Mouse (Mus musculus) embryonic facial prominence, embryonic 13.5 days (tissue): ENCODE data around the gene Lsm10. TPM values are rescaled to one million over a fixed set of nuclear protein-coding genes. Genes with fewer than 3 reads are reported as not detected.

Source experiments
- ATAC-seq: fragments of 200-750 bp; cut with Nextera tagmentation; 2 replicates; pipeline ENCODE4 v1.8.0; 2017; ENCODE audit warnings: low read depth; ENCODE audit not compliant: insufficient number of reproducible peaks, insufficient read depth, low FRiP score, low TSS enrichment
- H3K27ac ChIP-seq: fragments of 300-500 bp; sonication (generic); 2 replicates; pipeline ENCODE4 v1.5.1; 2015; ENCODE audit warnings: moderate library complexity, mild to moderate bottlenecking, inconsistent platforms
- H3K27me3 ChIP-seq: fragments of 300-500 bp; sonication (generic); 2 replicates; pipeline ENCODE4 v1.6.1; 2015; ENCODE audit warnings: mild to moderate bottlenecking, inconsistent platforms
- H3K36me3 ChIP-seq: fragments of 300-500 bp; sonication (generic); 2 replicates; pipeline ENCODE4 v1.6.1; 2015; ENCODE audit warnings: mild to moderate bottlenecking, inconsistent platforms
- H3K4me1 ChIP-seq: fragments of 300-500 bp; sonication (generic); 2 replicates; pipeline ENCODE4 v1.6.1; 2015; ENCODE audit warnings: inconsistent platforms
- H3K4me2 ChIP-seq: fragments of 300-500 bp; sonication (generic); 2 replicates; pipeline ENCODE4 v1.6.1; 2015; ENCODE audit warnings: moderate library complexity, mild to moderate bottlenecking, inconsistent platforms
- H3K4me3 ChIP-seq: fragments of 300-500 bp; sonication (generic); 2 replicates; pipeline ENCODE4 v1.5.1; 2015; ENCODE audit warnings: mild to moderate bottlenecking, inconsistent platforms
- H3K9ac ChIP-seq: fragments of 300-500 bp; sonication (generic); 2 replicates; pipeline ENCODE4 v1.6.1; 2015; ENCODE audit warnings: mild to moderate bottlenecking, inconsistent platforms
- H3K9me3 ChIP-seq: fragments of 300-500 bp; sonication (generic); 2 replicates; pipeline ENCODE4 v1.6.1; 2016; ENCODE audit warnings: inconsistent platforms
- WGBS: fragments of 180-500 bp; shearing (Covaris S2); methylation state at CpG from one replicate; pipeline ENCODE4 v1.1.7; 2015; ENCODE audit warnings: mixed read lengths; 5-methylcytosine and 5-hydroxymethylcytosine counted together
- polyA plus RNA-seq: library from polyadenylated mRNA; unstranded; fragments of >200 nt; fragmentation: Nextera tagmentation; extraction: Ambion mirVana; gene quantifications from 2 replicates; pipeline ENCODE4 v1.2.1, GENCODE M21; 2015

The Lsm10 gene
- polyA plus RNA-seq, 1 experiment from 2014 or later = 50.3 TPM

GRCm38 (mm10) chr4:126099365-126099764, 2.9 kb downstream of the Lsm10 start:
- 85% methylated on average over 3 of the region's 3 CpGs for WGBS

GRCm38 (mm10) chr4:126100764-126101163, 4.3 kb downstream of the Lsm10 start:
- Histone ChIP-seq H3K27me3 (no peaks in the 10 kb centered on the region), H3K9ac (no peak overlapping the region), H3K4me1 (peaks cover 28% of the 10 kb centered on the region), H3K4me2 (no peak overlapping the region), H3K27ac (no peak overlapping the region), H3K9me3 (no peaks in the 10 kb centered on the region), H3K36me3 (0 out of 2 replicates have a peak, but pooled peaks cover 14% of the 10 kb centered on the region), H3K4me3 (no peak overlapping the region)
- 79% methylated on average over 3 of the region's 3 CpGs for WGBS
- ATAC-seq = no peak

More at GRCm38 (mm10) chr4:126099365-126099764, 2.9 kb downstream of the Lsm10 start:
- no peak overlapping the region for H3K27ac ChIP-seq
- H3K4me2 ChIP-seq = no peak overlapping the region
- H3K9me3 ChIP-seq = no peaks in the 10 kb centered on the region
- ATAC-seq = no peak
- H3K27me3 ChIP-seq = no peaks in the 10 kb centered on the region
- peaks cover 14% of the 10 kb centered on the region for H3K4me1 ChIP-seq
- H3K9ac ChIP-seq = no peak overlapping the region
- 0 out of 2 replicates have a peak, but pooled peaks cover 14% of the 10 kb centered on the region for H3K36me3 ChIP-seq
- no peak overlapping the region for H3K4me3 ChIP-seq

GRCm38 (mm10) chr4:126102061-126102841, 5.8 kb downstream of the Lsm10 start:
- Histone ChIP-seq H3K27ac (peak overlapping the region; percentile 86), H3K27me3 (no peaks in the 10 kb centered on the region), H3K36me3 (0 out of 2 replicates have a peak, but pooled peaks cover 14% of the 10 kb centered on the region), H3K4me1 (peaks cover 29% of the 10 kb centered on the region), H3K9ac (no peak overlapping the region), H3K9me3 (no peaks in the 10 kb centered on the region), H3K4me2 (peak overlapping the region; percentile 96), H3K4me3 (no peak overlapping the region; the same call in 1 of the 2 replicates)
- no peak for ATAC-seq
- WGBS = 57% methylated on average over 7 of the region's 7 CpGs

- WGBS = 2% methylated on average over 15 of the region's 15 CpGs
- H3K4me3 ChIP-seq = peak overlapping the region; percentile 87
- no peak for ATAC-seq
Observed at GRCm38 (mm10) chr4:126103057-126103581, 6.7 kb downstream of the Lsm10 start.

GRCm38 (mm10) chr4:126103590-126104068, 7.2 kb downstream of the Lsm10 start, which contains the start of gene Stk40:
Gene Stk40, plus strand, starts transcription at chr4:126103957.
- Histone ChIP-seq H3K4me2 (peak within 1 kb of the TSS; percentile 96), H3K4me1 (peaks cover 32% of the 10 kb centered on the region), H3K27ac (peak within 1 kb of the TSS; percentile 86), H3K36me3 (0 out of 2 replicates have a peak, but pooled peaks cover 5% of the 10 kb centered on the region), H3K4me3 (peak within 1 kb of the TSS; percentile 87), H3K9me3 (no peaks in the 10 kb centered on the region), H3K27me3 (no peaks in the 10 kb centered on the region), H3K9ac (peak within 1 kb of the TSS; percentile 87)
- WGBS = 1% methylated on average over 34 of the region's 34 CpGs
- peak; percentile 93 for ATAC-seq

More at GRCm38 (mm10) chr4:126103057-126103581, 6.7 kb downstream of the Lsm10 start:
- no peaks in the 10 kb centered on the region for H3K9me3 ChIP-seq
- peak overlapping the region; percentile 86 for H3K27ac ChIP-seq
- 0 out of 2 replicates have a peak, but pooled peaks cover 10% of the 10 kb centered on the region for H3K36me3 ChIP-seq
- H3K4me1 ChIP-seq = peaks cover 32% of the 10 kb centered on the region
- H3K4me2 ChIP-seq = peak overlapping the region; percentile 96
- H3K27me3 ChIP-seq = no peaks in the 10 kb centered on the region
- peak overlapping the region; percentile 64 for H3K9ac ChIP-seq

- peaks cover 32% of the 10 kb centered on the region for H3K4me1 ChIP-seq
- H3K4me2 ChIP-seq = peak overlapping the region; percentile 96
- peak overlapping the region; percentile 68; the same call in 1 of the 2 replicates for H3K27ac ChIP-seq
- H3K27me3 ChIP-seq = no peaks in the 10 kb centered on the region
- WGBS = 3% methylated on average over 34 of the region's 34 CpGs
- no peaks in the 10 kb centered on the region for H3K36me3 ChIP-seq
- H3K9ac ChIP-seq = peak overlapping the region; percentile 87
- no peaks in the 10 kb centered on the region for H3K9me3 ChIP-seq
- 0 out of 2 replicates have a peak, but pooled peaks have one; percentile 5 for ATAC-seq
- H3K4me3 ChIP-seq = peak overlapping the region; percentile 87
Observed at GRCm38 (mm10) chr4:126104261-126105075, 8.0 kb downstream of the Lsm10 start.

- no peak for ATAC-seq
- Histone ChIP-seq H3K9me3 (no peaks in the 10 kb centered on the region), H3K9ac (peak overlapping the region; percentile 87; the same call in 1 of the 2 replicates), H3K27me3 (no peaks in the 10 kb centered on the region), H3K36me3 (no peaks in the 10 kb centered on the region), H3K27ac (no peak overlapping the region), H3K4me1 (peaks cover 40% of the 10 kb centered on the region), H3K4me3 (peak overlapping the region; percentile 87), H3K4me2 (peak overlapping the region; percentile 96)
- 55% methylated on average over 7 of the region's 7 CpGs for WGBS
Observed at GRCm38 (mm10) chr4:126105131-126105783, 8.8 kb downstream of the Lsm10 start.

- Histone ChIP-seq H3K27me3 (no peaks in the 10 kb centered on the region), H3K4me2 (no peak overlapping the region), H3K9me3 (no peaks in the 10 kb centered on the region), H3K9ac (peak overlapping the region; percentile 32; the same call in 1 of the 2 replicates), H3K27ac (no peak overlapping the region), H3K36me3 (no peaks in the 10 kb centered on the region), H3K4me1 (peaks cover 42% of the 10 kb centered on the region), H3K4me3 (no peak overlapping the region)
- no peak for ATAC-seq
- WGBS = 43% methylated on average over 8 of the region's 8 CpGs
Observed at GRCm38 (mm10) chr4:126108061-126108740, 11.8 kb downstream of the Lsm10 start.

- H3K36me3 ChIP-seq = no peaks in the 10 kb centered on the region
- H3K9ac ChIP-seq = no peak overlapping the region
- ATAC-seq = no peak
- no peak overlapping the region for H3K4me3 ChIP-seq
- H3K9me3 ChIP-seq = no peaks in the 10 kb centered on the region
- H3K27me3 ChIP-seq = no peaks in the 10 kb centered on the region
- H3K4me2 ChIP-seq = peak overlapping the region; percentile 47
- H3K27ac ChIP-seq = peak overlapping the region; percentile 87
- H3K4me1 ChIP-seq = peaks cover 41% of the 10 kb centered on the region
- WGBS = 80% methylated on average over 10 of the region's 10 CpGs
Observed at GRCm38 (mm10) chr4:126109613-126110373, 13.4 kb downstream of the Lsm10 start.
